Mouse (Mus musculus) urinary bladder, postnatal 0 days (tissue): ENCODE measurements around the gene Slc13a5. TPM values are rescaled to one million over a fixed set of nuclear protein-coding genes. Genes with fewer than 3 reads are reported as not detected.

Experiments used
- polyA plus RNA-seq: library from polyadenylated mRNA; unstranded; fragments of >200 nt; fragmentation: Nextera tagmentation; extraction: Ambion mirVana; gene quantifications from 2 replicates; pipeline ENCODE4 v1.2.1, GENCODE M21; 2015

Slc13a5 gene
- 0.06 and 0.08 TPM in 2 replicates for polyA plus RNA-seq

GRCm38 (mm10) chr11:72266960-72267560, at the start of gene Slc13a5:
TSS of gene Slc13a5 (minus strand) at chr11:72267222.

GRCm38 (mm10) chr11:72314151-72314895, 47.3 kb upstream of the Slc13a5 start, which contains the start of gene Fbxo39:
TSS of gene Fbxo39 (plus strand) at chr11:72314444.

GRCm38 (mm10) chr11:72301334-72301733, 34.3 kb upstream of the Slc13a5 start, which contains the start of gene Xaf1:
TSS of gene Xaf1 (plus strand) at chr11:72301629.

GRCm38 (mm10) chr11:72215410-72215797, 51.6 kb downstream of the Slc13a5 start, which contains the start of gene Med31:
TSS of gene Med31 (minus strand) at chr11:72215592.

GRCm38 (mm10) chr11:72207204-72207833, 59.7 kb downstream of the Slc13a5 start, which contains the start of the genes 4933427D14Rik and Txndc17:
TSS of gene 4933427D14Rik (minus strand) at chr11:72207459.
TSS of gene Txndc17 (plus strand) at chr11:72207547.

GRCm38 (mm10) chr11:72206341-72207203, 60.5 kb downstream of the Slc13a5 start, which contains the start of gene Gm43951:
TSS of gene Gm43951 (minus strand) at chr11:72206840.

Other genes starting within 250 kb of the Slc13a5 start
- 0.24 and 0.33 TPM in 2 replicates for gene Aipl1, start 229.7 kb downstream of the Slc13a5 start, polyA plus RNA-seq
- 23.6 and 30.9 TPM in 2 replicates for gene Pimreg, start 225.2 kb downstream of the Slc13a5 start, polyA plus RNA-seq
- gene Pitpnm3, start 131.4 kb downstream of the Slc13a5 start, polyA plus RNA-seq, result 1.2 and 1.3 TPM in 2 replicates
- 0.07 and 0.08 TPM in 2 replicates for gene Gm43951, start 60.4 kb downstream of the Slc13a5 start, polyA plus RNA-seq
- gene 4933427D14Rik, start 59.8 kb downstream of the Slc13a5 start, polyA plus RNA-seq, result 6.2 and 6.6 TPM in 2 replicates
- 245 and 246 TPM in 2 replicates for gene Txndc17, start 59.7 kb downstream of the Slc13a5 start, polyA plus RNA-seq
- 28.3 and 28.4 TPM in 2 replicates for gene Med31, start 51.6 kb downstream of the Slc13a5 start, polyA plus RNA-seq
- gene Xaf1, start 34.4 kb upstream of the Slc13a5 start, polyA plus RNA-seq, result 20.3 and 24.7 TPM in 2 replicates
- not detected in 2 replicates for gene Fbxo39, start 47.2 kb upstream of the Slc13a5 start, polyA plus RNA-seq
- 0.11 TPM in 1 of 2 replicates, not detected in the other for gene Tekt1, start 95.2 kb upstream of the Slc13a5 start, polyA plus RNA-seq
- gene Smtnl2, start 144.5 kb upstream of the Slc13a5 start, polyA plus RNA-seq, result 31.2 and 39.8 TPM in 2 replicates
- 1.1 and 1.4 TPM in 2 replicates for gene Ggt6, start 168.3 kb upstream of the Slc13a5 start, polyA plus RNA-seq
- gene Mybbp1a, start 174.1 kb upstream of the Slc13a5 start, polyA plus RNA-seq, result 69.5 and 71.9 TPM in 2 replicates
- gene Spns2, start 222.7 kb upstream of the Slc13a5 start, polyA plus RNA-seq, result 3.3 and 3.7 TPM in 2 replicates